Comparison of ENCODE assay signal across 9 mouse cellular contexts in genomic region chr2:174858835-174859215, GRCm38 (mm10).
DNase-seq lines count a peak whose midpoint lies in the region; ATAC-seq and TF ChIP-seq lines count a peak whose summit lies in the region.
"Had no signal": no experiment of that assay in that cellular context is flagged by ENCODE, and none has a peak within 500 bp of the region (broad histone marks: within the 10 kb centered on the region; RNA-seq: fewer than 3 reads in every experiment).

No protein-coding gene starts in this region.

- peak; percentile 50 for ATAC-seq in heart, embryonic 15.5 days (replicated peaks; ENCODE audit: insufficient number of reproducible peaks, insufficient read depth, low FRiP score, low read depth)
- ATAC-seq in hindbrain, postnatal 0 days = peak; percentile 11
- ATAC-seq in midbrain, embryonic 16.5 days = peak; percentile 51

- DNase-seq in heart, adult 8-10 months (ENCODE audit: low spot score) = no peak
- peak; percentile 83 for DNase-seq in embryo, embryonic 9.5 days (ENCODE audit: extremely low spot score)
- peak; percentile 15 for DNase-seq in hindbrain, postnatal 0 days (ENCODE audit: low spot score)
- DNase-seq in cerebellum, adult 18-20 months = no peak
- no peak for DNase-seq in left cerebral cortex, adult 9 months (ENCODE audit: low spot score in 2 of 2)
- DNase-seq in retina, postnatal 1 day = no peak

- 17% methylated on average over 2 of the region's 2 CpGs for WGBS in heart, embryonic 15.5 days
- WGBS in hindbrain, postnatal 0 days = 4% methylated on average over 2 of the region's 2 CpGs
- 4% methylated on average over 2 of the region's 2 CpGs for WGBS in midbrain, embryonic 16.5 days

- peak overlapping the region; percentile 72 for H3K27ac ChIP-seq in heart, embryonic 15.5 days
- peak overlapping the region; percentile 65 for H3K27ac ChIP-seq in hindbrain, postnatal 0 days
- peak overlapping the region; percentile 56 for H3K27ac ChIP-seq in midbrain, embryonic 16.5 days (ENCODE audit: low read length)

- H3K4me1 ChIP-seq in heart, embryonic 15.5 days (replicated peaks) = peaks cover 16% of the 10 kb centered on the region
- H3K4me1 ChIP-seq in hindbrain, postnatal 0 days (ENCODE audit: insufficient read depth, low read length) = no peaks in the 10 kb centered on the region
- H3K4me1 ChIP-seq in midbrain, embryonic 16.5 days (ENCODE audit: control insufficient read depth, insufficient read depth, low read length) = peaks cover 13% of the 10 kb centered on the region

- no peak overlapping the region for H3K4me3 ChIP-seq in heart, embryonic 15.5 days
- H3K4me3 ChIP-seq in hindbrain, postnatal 0 days (ENCODE audit: low read length) = no peak overlapping the region
- no peak overlapping the region for H3K4me3 ChIP-seq in midbrain, embryonic 16.5 days (ENCODE audit: low read depth, low read length)
- H3K4me3 ChIP-seq: myocyte had no signal

- H3K4me2 ChIP-seq in heart, embryonic 15.5 days = peak overlapping the region; percentile 35; the same call in 1 of the 2 replicates
- no peak overlapping the region for H3K4me2 ChIP-seq in hindbrain, postnatal 0 days (ENCODE audit: low read depth, low read length)
- H3K4me2 ChIP-seq in midbrain, embryonic 16.5 days (ENCODE audit: low read length) = peak overlapping the region; percentile 24; the same call in 1 of the 2 replicates

- no peaks in the 10 kb centered on the region for H3K36me3 ChIP-seq in heart, embryonic 15.5 days
- H3K36me3 ChIP-seq in hindbrain, postnatal 0 days (ENCODE audit: insufficient read depth, low read length) = no peaks in the 10 kb centered on the region
- no peaks in the 10 kb centered on the region for H3K36me3 ChIP-seq in midbrain, embryonic 16.5 days (ENCODE audit: control insufficient read depth, insufficient read depth, low read length)

- no peaks in the 10 kb centered on the region for H3K9me3 ChIP-seq in heart, embryonic 15.5 days (replicated peaks)
- no peaks in the 10 kb centered on the region for H3K9me3 ChIP-seq in hindbrain, postnatal 0 days (ENCODE audit: low read length)
- H3K9me3 ChIP-seq in midbrain, embryonic 16.5 days (replicated peaks; ENCODE audit: control insufficient read depth, low read length, poor library complexity, severe bottlenecking) = no peaks in the 10 kb centered on the region

- H3K9ac ChIP-seq in heart, embryonic 15.5 days = peak overlapping the region; percentile 27; the same call in 1 of the 2 replicates
- no peak overlapping the region for H3K9ac ChIP-seq in hindbrain, postnatal 0 days (replicated peaks; ENCODE audit: low read length)
- H3K9ac ChIP-seq in midbrain, embryonic 16.5 days (ENCODE audit: low read depth, low read length) = no peak overlapping the region

- H3K27me3 ChIP-seq in heart, embryonic 15.5 days = no peaks in the 10 kb centered on the region
- H3K27me3 ChIP-seq in hindbrain, postnatal 0 days (ENCODE audit: insufficient read depth, low read length) = no peaks in the 10 kb centered on the region
- no peaks in the 10 kb centered on the region for H3K27me3 ChIP-seq in midbrain, embryonic 16.5 days (ENCODE audit: control insufficient read depth, insufficient read depth, low read depth, low read length)

- no peak for TF ChIP-seq CTCF in hindbrain, postnatal 0 days (IDR thresholded peaks at IDR 0.05; ENCODE audit: low read depth)

Comparison
In these comparisons a context has a peak if more than half of its experiments do, and no peak if none do; other contexts are left out.
1. DNase-seq: peak in embryo, embryonic 9.5 days (single experiment) and hindbrain, postnatal 0 days (single experiment); none in heart, adult 8-10 months (single experiment), cerebellum, adult 18-20 months (0 of 2), left cerebral cortex, adult 9 months (0 of 2) and retina, postnatal 1 day (single experiment).
2. Peak in every context shown above with its lines, with median percentiles within 50 percentile points of each other: ATAC-seq and H3K27ac ChIP-seq.